8 mouse cellular contexts compared by ENCODE assay signal in the genomic region with DNA sequence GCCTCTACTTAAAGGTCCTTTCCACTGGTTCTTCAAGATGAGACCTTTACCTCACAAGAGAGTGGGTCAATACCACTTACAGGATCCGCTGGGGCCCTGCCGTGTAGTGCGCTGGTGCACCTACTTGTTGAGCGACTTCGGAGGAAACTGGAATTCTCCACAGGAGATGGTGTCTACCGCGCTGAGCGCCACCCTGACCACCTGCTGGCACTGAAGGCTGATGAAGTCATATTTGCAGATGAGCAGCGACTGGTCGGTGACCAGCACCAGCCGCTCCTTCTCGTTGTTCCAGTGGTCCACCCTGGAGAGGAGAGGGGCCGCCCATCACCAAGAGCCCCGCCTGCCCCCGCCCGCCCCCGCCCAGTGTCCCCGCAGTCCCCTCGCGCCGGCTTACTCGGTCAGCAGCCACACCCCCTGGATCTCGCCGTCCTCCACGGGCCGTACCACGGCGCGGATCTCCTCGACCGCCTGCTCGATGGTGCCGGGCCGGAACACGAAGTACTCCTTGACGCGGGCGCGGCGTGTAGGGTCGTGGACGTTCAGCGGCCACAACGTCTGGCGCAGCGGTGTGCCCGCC. TPM values are rescaled to one million over a fixed set of nuclear protein-coding genes. Genes with fewer than 3 reads are reported as not detected.
A peak's percentile ranks its signal among the peaks of the same experiment; 100 is the strongest.
DNase-seq lines count a peak whose midpoint lies in the region; ATAC-seq and TF ChIP-seq lines count a peak whose summit lies in the region.

No protein-coding gene starts in this region.

- H3K4me2 ChIP-seq in heart, embryonic 15.5 days, result peak overlapping the region; percentile 91
- peak overlapping the region; percentile 80 for H3K4me2 ChIP-seq in limb, embryonic 14.5 days (replicated peaks; ENCODE audit: low read depth, low read length, severe bottlenecking)

- peaks cover 20% of the 10 kb centered on the region for H3K4me1 ChIP-seq in heart, embryonic 15.5 days (replicated peaks)
- H3K4me1 ChIP-seq in limb, embryonic 14.5 days (ENCODE audit: control insufficient read depth, insufficient read depth, low read length), result peaks cover 15% of the 10 kb centered on the region

- H3K27ac ChIP-seq in heart, embryonic 15.5 days, result peak overlapping the region; percentile 80
- H3K27ac ChIP-seq in limb, embryonic 14.5 days (replicated peaks; ENCODE audit: low read depth, low read length), result 0 out of 2 replicates have a peak overlapping the region, but pooled peaks have one; percentile 38

- no peak for DNase-seq in cerebellum, adult 11 months
- peak; percentile 46 for DNase-seq in 3134 (ENCODE audit: extremely low read depth, insufficient read length, low spot score)
- DNase-seq in brain, embryonic 14.5 days (ENCODE audit: low read depth), result peak; percentile 25
- no peak for DNase-seq in limb, embryonic 14.5 days (ENCODE audit: low spot score)
- DNase-seq in naive thymus-derived CD4-positive, alpha-beta T cell, adult 2 months (ENCODE audit: low read depth), result peak; percentile 58

- peak overlapping the region; percentile 97 for H3K4me3 ChIP-seq in heart, embryonic 15.5 days
- peak overlapping the region; percentile 91 for H3K4me3 ChIP-seq in limb, embryonic 14.5 days (replicated peaks; ENCODE audit: low read length)

- 2% methylated on average over 47 of the region's 47 CpGs for WGBS in heart, embryonic 15.5 days
- WGBS in limb, embryonic 14.5 days, result 5% methylated on average over 29 of the region's 47 CpGs

- H3K36me3 ChIP-seq in heart, embryonic 15.5 days, result peaks cover 31% of the 10 kb centered on the region
- peaks cover 37% of the 10 kb centered on the region for H3K36me3 ChIP-seq in limb, embryonic 14.5 days (ENCODE audit: control insufficient read depth, insufficient read depth, low read length)

- no peak for TF ChIP-seq CTCF in brain, embryonic 14.5 days (IDR thresholded peaks at IDR 0.05; ENCODE audit: borderline replicate concordance, extremely low read depth, insufficient read depth, insufficient read length)

- ATAC-seq in cerebellum, adult (ENCODE audit: insufficient number of reproducible peaks, low FRiP score, low TSS enrichment), result peak; percentile 3; the same call in 1 of the 2 replicates
- peak; percentile 58 for ATAC-seq in heart, embryonic 15.5 days (replicated peaks; ENCODE audit: insufficient number of reproducible peaks, insufficient read depth, low FRiP score, low read depth)
- ATAC-seq in limb, embryonic 14.5 days (ENCODE audit: low FRiP score, low read depth), result peak; percentile 29
- ATAC-seq in monocyte, adult 5-6 weeks (replicated peaks; ENCODE audit: insufficient number of reproducible peaks, low FRiP score, low TSS enrichment, poor library complexity, severe bottlenecking), result no peak

- TF ChIP-seq POLR2A in brain, embryonic 14.5 days (IDR thresholded peaks at IDR 0.05; ENCODE audit: borderline replicate concordance, extremely low read depth, insufficient read depth, insufficient read length, poor library complexity, severe bottlenecking), result no peak
- TF ChIP-seq POLR2A in limb, embryonic 14.5 days (IDR thresholded peaks at IDR 0.05; ENCODE audit: borderline replicate concordance, extremely low read depth, insufficient read depth, insufficient read length), result no peak

- no peaks in the 10 kb centered on the region for H3K27me3 ChIP-seq in heart, embryonic 15.5 days
- no peaks in the 10 kb centered on the region for H3K27me3 ChIP-seq in limb, embryonic 14.5 days (ENCODE audit: control insufficient read depth, insufficient read depth, low read length)

- peak overlapping the region; percentile 87 for H3K9ac ChIP-seq in heart, embryonic 15.5 days
- H3K9ac ChIP-seq in limb, embryonic 14.5 days (ENCODE audit: low read depth, low read length, severe bottlenecking), result peak overlapping the region; percentile 66

- no peaks in the 10 kb centered on the region for H3K9me3 ChIP-seq in heart, embryonic 15.5 days (replicated peaks)
- no peaks in the 10 kb centered on the region for H3K9me3 ChIP-seq in limb, embryonic 14.5 days (ENCODE audit: control insufficient read depth, low read length)

RNA-seq across cellular contexts. Expression of a gene that starts 0.4 kb away (rescaled TPM):
- polyA plus RNA-seq in brain, embryonic 14.5 days (2012; rRNA removed), result 139 and 147 TPM in 2 replicates
- polyA plus RNA-seq in heart, embryonic 15.5 days (2015; fragmentation: Nextera tagmentation; extraction: Ambion mirVana), result 116 and 145 TPM in 2 replicates
- polyA plus RNA-seq in limb, embryonic 14.5 days (2012; rRNA removed), result 95.7 and 106 TPM in 2 replicates
- 156 and 157 TPM in 2 replicates for polyA plus RNA-seq in limb, embryonic 14.5 days (2014; fragmentation: Nextera tagmentation; extraction: Ambion mirVana)
- total RNA-seq in monocyte, adult 5-6 weeks (2017), result 73.1 to 107 TPM (median 99.0 TPM) in 3 replicates

RNA-seq across cellular contexts. Expression of a gene that starts 10.5 kb away (rescaled TPM):
- 12.4 and 21.0 TPM in 2 replicates for polyA plus RNA-seq in brain, embryonic 14.5 days (2012; rRNA removed)
- 31.5 and 47.7 TPM in 2 replicates for polyA plus RNA-seq in heart, embryonic 15.5 days (2015; fragmentation: Nextera tagmentation; extraction: Ambion mirVana)
- 81.1 and 107 TPM in 2 replicates for polyA plus RNA-seq in limb, embryonic 14.5 days (2012; rRNA removed)
- 99.9 and 103 TPM in 2 replicates for polyA plus RNA-seq in limb, embryonic 14.5 days (2014; fragmentation: Nextera tagmentation; extraction: Ambion mirVana)
- total RNA-seq in monocyte, adult 5-6 weeks (2017), result not detected in 3 replicates

RNA-seq across cellular contexts. Expression of a gene that starts 17.9 kb away (rescaled TPM):
- 42.5 and 64.5 TPM in 2 replicates for polyA plus RNA-seq in brain, embryonic 14.5 days (2012; rRNA removed)
- polyA plus RNA-seq in heart, embryonic 15.5 days (2015; fragmentation: Nextera tagmentation; extraction: Ambion mirVana), result 19.5 and 25.7 TPM in 2 replicates
- 37.9 and 47.7 TPM in 2 replicates for polyA plus RNA-seq in limb, embryonic 14.5 days (2012; rRNA removed)
- polyA plus RNA-seq in limb, embryonic 14.5 days (2014; fragmentation: Nextera tagmentation; extraction: Ambion mirVana), result 38.2 and 45.3 TPM in 2 replicates
- total RNA-seq in monocyte, adult 5-6 weeks (2017), result 8.2 to 15.0 TPM (median 14.1 TPM) in 3 replicates

RNA-seq across cellular contexts. Expression of a gene that starts 20.0 kb away (rescaled TPM):
- 3.0 and 3.6 TPM in 2 replicates for polyA plus RNA-seq in brain, embryonic 14.5 days (2012; rRNA removed)
- 0.26 and 0.36 TPM in 2 replicates for polyA plus RNA-seq in heart, embryonic 15.5 days (2015; fragmentation: Nextera tagmentation; extraction: Ambion mirVana)
- 2.2 TPM in 2 replicates for polyA plus RNA-seq in limb, embryonic 14.5 days (2012; rRNA removed)
- polyA plus RNA-seq in limb, embryonic 14.5 days (2014; fragmentation: Nextera tagmentation; extraction: Ambion mirVana), result 2.6 and 2.9 TPM in 2 replicates
- not detected in 3 replicates for total RNA-seq in monocyte, adult 5-6 weeks (2017)

Comparison
In these comparisons a context has a peak if more than half of its experiments do, and no peak if none do; other contexts are left out.
1. DNase-seq: peak in 3134 (single experiment), brain, embryonic 14.5 days (single experiment) and naive thymus-derived CD4-positive, alpha-beta T cell, adult 2 months (single experiment); none in cerebellum, adult 11 months (single experiment) and limb, embryonic 14.5 days (single experiment).